Mouse (Mus musculus): ENCODE results near the gene Il1rl2. TPM values are rescaled to one million over a fixed set of nuclear protein-coding genes. Genes with fewer than 3 reads are reported as not detected.

Il1rl2 gene
- total and polyA plus RNA-seq, 3 experiments = 0.04 to 0.08 TPM; not detected in 1

DNA sequence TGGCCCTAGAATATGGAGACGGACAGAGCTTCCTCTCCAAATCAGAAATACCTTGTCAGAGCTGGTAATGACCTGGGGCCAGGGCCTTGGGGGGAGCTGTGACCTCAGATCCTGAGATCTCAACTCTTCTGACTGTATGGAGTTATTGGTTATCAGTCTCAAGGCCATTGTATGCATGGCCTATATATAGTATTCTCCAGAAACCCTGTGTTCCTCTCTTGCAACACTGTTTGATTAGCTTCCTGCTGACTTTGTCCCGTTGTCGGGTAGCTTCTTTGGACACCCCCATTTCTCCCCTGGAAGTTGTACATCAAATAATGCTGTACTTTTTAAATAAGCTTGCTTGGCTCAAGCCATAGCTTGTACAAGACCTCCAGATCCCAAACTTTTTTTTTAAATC is 1.9 kb upstream of the Il1rl2 start:
- TF ChIP-seq ZNF384 (IDR thresholded peaks at IDR 0.05; ENCODE audit: low read depth, low read length) (no peak), RAD21 (IDR thresholded peaks at IDR 0.05; ENCODE audit: low read depth, low read length) (no peak), TBP (IDR thresholded peaks at IDR 0.05; ENCODE audit: low read depth, low read length) (no peak), ZKSCAN1 (IDR thresholded peaks at IDR 0.05; ENCODE audit: low read depth, low read length) (no peak), MYC (IDR thresholded peaks at IDR 0.05; ENCODE audit: low read depth, low read length) (no peak), CTCF (IDR thresholded peaks at IDR 0.05 in 2 of 3, conservative IDR thresholded peaks at IDR 0.05 in 1 of 3; ENCODE audit: control insufficient read depth in 1 of 3, insufficient read depth in 1 of 3, low read depth in 2 of 3, low read length in 3 of 3, poor library complexity in 1 of 3, severe bottlenecking in 1 of 3) (no peak), POLR2A (IDR thresholded peaks at IDR 0.05; ENCODE audit: control insufficient read depth in 1 of 2, insufficient read depth in 1 of 2, low read depth in 1 of 2, low read length in 2 of 2, poor library complexity in 1 of 2) (no peak), CHD2 (IDR thresholded peaks at IDR 0.05; ENCODE audit: low read length) (no peak), GATA1 (IDR thresholded peaks at IDR 0.05; ENCODE audit: low read depth, low read length) (no peak), NRF1 (IDR thresholded peaks at IDR 0.05; ENCODE audit: insufficient read depth, low read depth, low read length, poor library complexity, severe bottlenecking) (no peak)
- no peaks in the 10 kb centered on the region for H3K9me3 ChIP-seq (replicated peaks; ENCODE audit: insufficient read depth, low read length)
- no peak overlapping the region for H3K4me3 ChIP-seq (ENCODE audit: control insufficient read depth in 1 of 2, insufficient read depth in 1 of 2, low read depth in 2 of 2, low read length in 2 of 2)
- peaks cover 2 to 8% of the 10 kb centered on the region in 2 experiments; a peak in 2 of 4 replicates for H3K4me1 ChIP-seq (ENCODE audit: control insufficient read depth in 1 of 2, insufficient read depth in 2 of 2, low read length in 2 of 2)
- no peak overlapping the region for H3K27ac ChIP-seq (ENCODE audit: control insufficient read depth, low read depth, low read length)
- H3K27me3 ChIP-seq (ENCODE audit: control insufficient read depth in 1 of 2, insufficient read depth in 2 of 2, low read length in 2 of 2) = no peaks in the 10 kb centered on the region
- no peak overlapping the region for H3K9ac ChIP-seq (ENCODE audit: control insufficient read depth, low read depth, low read length, poor library complexity, severe bottlenecking)
- no peaks in the 10 kb centered on the region for H3K79me2 ChIP-seq (ENCODE audit: control insufficient read depth, insufficient read depth, low read length, poor library complexity)
- no peak for DNase-seq (ENCODE audit: low read depth, low spot score)
- peaks cover 0 to 4% of the 10 kb centered on the region in 2 experiments; a peak in 2 of 4 replicates for H3K36me3 ChIP-seq (ENCODE audit: control insufficient read depth in 1 of 2, insufficient read depth in 2 of 2, low read length in 2 of 2)

DNA sequence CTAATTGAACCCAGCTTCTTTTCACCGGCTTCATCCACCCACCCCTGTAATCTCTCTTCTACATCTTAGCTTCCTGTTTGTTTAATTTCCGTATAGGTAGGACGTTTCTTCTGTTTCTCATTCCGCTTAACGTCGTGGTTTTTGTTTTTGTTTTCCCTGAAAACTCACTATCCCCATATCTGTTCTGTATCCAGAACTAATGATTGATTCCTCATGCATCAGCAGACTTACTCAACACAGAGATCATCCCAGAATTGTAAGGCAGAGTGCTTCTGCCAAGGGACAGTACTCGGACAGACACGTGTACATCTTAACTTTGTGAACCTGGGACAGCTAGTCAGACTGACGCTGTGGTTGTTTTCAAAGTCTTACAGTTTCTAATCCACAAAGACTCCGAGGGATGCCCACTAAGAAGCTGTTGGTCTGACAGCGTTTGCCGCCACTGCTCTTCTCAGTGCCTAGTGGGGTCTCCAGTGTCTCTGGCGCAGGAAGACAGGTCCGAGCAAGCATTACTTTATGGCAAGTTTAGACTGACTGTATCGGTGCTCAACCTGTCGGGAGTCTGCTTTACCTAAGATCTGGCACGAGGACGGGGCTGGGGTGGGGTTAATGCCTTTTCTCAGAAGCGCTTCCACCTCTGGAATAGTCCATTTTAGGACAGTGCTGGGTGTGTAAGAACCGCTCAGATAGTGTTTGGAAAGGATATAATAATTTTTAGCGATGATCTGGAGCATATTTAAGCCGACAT is 719 bp downstream of the Il1rl2 start:
- Histone ChIP-seq H3K27me3 (ENCODE audit: control insufficient read depth in 1 of 2, insufficient read depth in 2 of 2, low read length in 2 of 2) (no peaks in the 10 kb centered on the region), H3K9ac (ENCODE audit: control insufficient read depth, low read depth, low read length, poor library complexity, severe bottlenecking) (no peak overlapping the region), H3K36me3 (ENCODE audit: control insufficient read depth in 1 of 2, insufficient read depth in 2 of 2, low read length in 2 of 2) (peaks cover 0 to 4% of the 10 kb centered on the region in 2 experiments; a peak in 2 of 4 replicates), H3K27ac (ENCODE audit: control insufficient read depth, low read depth, low read length) (no peak overlapping the region), H3K79me2 (ENCODE audit: control insufficient read depth, insufficient read depth, low read length, poor library complexity) (no peaks in the 10 kb centered on the region), H3K4me3 (ENCODE audit: control insufficient read depth in 1 of 2, insufficient read depth in 1 of 2, low read depth in 2 of 2, low read length in 2 of 2) (no peak overlapping the region), H3K4me1 (ENCODE audit: control insufficient read depth in 1 of 2, insufficient read depth in 2 of 2, low read length in 2 of 2) (peaks cover 2 to 8% of the 10 kb centered on the region in 2 experiments; a peak in 2 of 4 replicates), H3K9me3 (replicated peaks; ENCODE audit: insufficient read depth, low read length) (no peaks in the 10 kb centered on the region)
- TF ChIP-seq GATA1 (IDR thresholded peaks at IDR 0.05; ENCODE audit: low read depth, low read length) = 0 out of 2 replicates have a peak, but pooled peaks have one; percentile 28
- no peak for TF ChIP-seq E2F4 (IDR thresholded peaks at IDR 0.05; ENCODE audit: borderline replicate concordance, low read depth, low read length)
- no peak for DNase-seq (ENCODE audit: low read depth, low spot score)

DNA sequence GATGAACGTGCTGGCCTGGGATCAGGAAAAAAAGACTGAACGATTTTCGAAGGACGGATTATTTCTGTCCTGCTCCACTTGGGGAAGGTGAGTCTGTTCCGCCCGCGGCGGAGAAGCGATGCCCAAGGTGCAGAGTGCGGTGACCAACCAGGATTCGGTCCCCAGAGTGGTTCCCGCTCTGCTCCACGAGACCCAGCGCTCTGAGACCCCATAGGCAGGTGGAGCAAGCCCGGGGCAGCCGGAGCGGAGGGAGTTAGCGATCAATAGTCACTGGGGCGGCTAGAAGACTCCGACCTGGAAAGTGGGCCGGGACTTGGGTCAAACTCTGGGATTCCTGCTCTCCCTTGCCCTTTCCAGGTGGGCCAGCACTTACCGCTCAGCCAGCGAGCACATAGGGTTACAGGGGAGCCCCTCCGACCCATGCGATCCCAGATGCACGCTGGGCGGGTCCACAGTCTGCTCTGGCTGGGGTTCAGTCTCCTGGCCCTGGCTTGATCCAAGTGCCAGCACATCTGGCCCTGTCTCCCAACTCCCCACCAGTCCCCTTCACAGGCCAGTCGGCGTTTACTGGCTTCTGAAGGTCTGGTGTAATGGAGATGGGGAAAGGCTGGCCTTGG is 1.4 kb downstream of the Il1rl2 start:
- no peak overlapping the region for H3K9ac ChIP-seq (ENCODE audit: control insufficient read depth, low read depth, low read length, poor library complexity, severe bottlenecking)
- no peak for TF ChIP-seq SMC3 (IDR thresholded peaks at IDR 0.05; ENCODE audit: low read depth, low read length)
- TF ChIP-seq TCF12 (IDR thresholded peaks at IDR 0.05; ENCODE audit: low read depth, low read length) = no peak
- no peak for TF ChIP-seq MAFK (IDR thresholded peaks at IDR 0.05; ENCODE audit: borderline replicate concordance, low read depth, low read length)
- TF ChIP-seq ZKSCAN1 (IDR thresholded peaks at IDR 0.05; ENCODE audit: low read depth, low read length) = no peak
- TF ChIP-seq JUND (IDR thresholded peaks at IDR 0.05; ENCODE audit: low read depth, low read length) = no peak
- TF ChIP-seq POLR2AphosphoS5 (IDR thresholded peaks at IDR 0.05; ENCODE audit: borderline replicate concordance, low read depth, low read length) = no peak
- no peak for TF ChIP-seq CHD1 (IDR thresholded peaks at IDR 0.05; ENCODE audit: low read depth, low read length)
- TF ChIP-seq ZNF384 (IDR thresholded peaks at IDR 0.05; ENCODE audit: low read depth, low read length) = no peak
- TF ChIP-seq MAX (IDR thresholded peaks at IDR 0.05; ENCODE audit: low read length) = no peak
- no peak for TF ChIP-seq SIN3A (IDR thresholded peaks at IDR 0.05; ENCODE audit: low read length)
- TF ChIP-seq POLR2AphosphoS2 (IDR thresholded peaks at IDR 0.05; ENCODE audit: low read length) = no peak
- TF ChIP-seq NELFE (IDR thresholded peaks at IDR 0.05; ENCODE audit: low read depth, low read length) = no peak
- no peak for TF ChIP-seq ZC3H11A (IDR thresholded peaks at IDR 0.05; ENCODE audit: low read depth, low read length)
- no peak for TF ChIP-seq TAL1 (IDR thresholded peaks at IDR 0.05; ENCODE audit: low read length)
- TF ChIP-seq POLR2A (IDR thresholded peaks at IDR 0.05; ENCODE audit: control insufficient read depth in 1 of 2, insufficient read depth in 1 of 2, low read depth in 1 of 2, low read length in 2 of 2, poor library complexity in 1 of 2) = no peak
- no peak for TF ChIP-seq ETS1 (IDR thresholded peaks at IDR 0.05; ENCODE audit: low read depth, low read length)
- TF ChIP-seq MXI1 (IDR thresholded peaks at IDR 0.05; ENCODE audit: low read depth, low read length) = no peak
- H3K4me1 ChIP-seq (ENCODE audit: control insufficient read depth in 1 of 2, insufficient read depth in 2 of 2, low read length in 2 of 2) = peaks cover 2 to 8% of the 10 kb centered on the region in 2 experiments; a peak in 2 of 4 replicates
- DNase-seq (ENCODE audit: low read depth, low spot score) = no peak
- H3K36me3 ChIP-seq (ENCODE audit: control insufficient read depth in 1 of 2, insufficient read depth in 2 of 2, low read length in 2 of 2) = peaks cover 0 to 4% of the 10 kb centered on the region in 2 experiments; a peak in 2 of 4 replicates
- H3K27ac ChIP-seq (ENCODE audit: control insufficient read depth, low read depth, low read length) = no peak overlapping the region
- no peaks in the 10 kb centered on the region for H3K27me3 ChIP-seq (ENCODE audit: control insufficient read depth in 1 of 2, insufficient read depth in 2 of 2, low read length in 2 of 2)
- H3K4me3 ChIP-seq (ENCODE audit: control insufficient read depth in 1 of 2, insufficient read depth in 1 of 2, low read depth in 2 of 2, low read length in 2 of 2) = no peak overlapping the region
- no peaks in the 10 kb centered on the region for H3K79me2 ChIP-seq (ENCODE audit: control insufficient read depth, insufficient read depth, low read length, poor library complexity)
- H3K9me3 ChIP-seq (replicated peaks; ENCODE audit: insufficient read depth, low read length) = no peaks in the 10 kb centered on the region

Measured in MEL (cell line).